Mouse (Mus musculus) midbrain, postnatal 0 days (tissue): ENCODE results near the gene Fam89b. TPM values are rescaled to one million over a fixed set of nuclear protein-coding genes. Genes with fewer than 3 reads are reported as not detected.

Experiments used
- ATAC-seq: fragments of 200-750 bp; cut with Nextera tagmentation; 2 replicates; pipeline ENCODE4 v1.8.0; 2017; ENCODE audit warnings: moderate number of reproducible peaks, mild to moderate bottlenecking, moderate TSS enrichment, moderate library complexity; ENCODE audit not compliant: low FRiP score
- DNase-seq: peaks from one replicate; pipeline ENCODE4 v3.0.0-alpha.2; 2015; ENCODE audit warnings: low spot score
- H3K27ac ChIP-seq: fragments of 300-500 bp; sonication (generic); 2 replicates; pipeline ENCODE4 v1.5.1; 2014; ENCODE audit warnings: low read depth, mild to moderate bottlenecking, low read length, mixed read lengths
- H3K27me3 ChIP-seq: fragments of 300-500 bp; sonication (generic); 2 replicates; pipeline ENCODE4 v1.6.1; 2014; ENCODE audit warnings: low read length, control low read depth, mixed read lengths; ENCODE audit not compliant: insufficient read depth
- H3K36me3 ChIP-seq: fragments of 300-500 bp; sonication (generic); 2 replicates; pipeline ENCODE4 v1.6.1; 2014; ENCODE audit warnings: low read length, control low read depth, mixed read lengths; ENCODE audit not compliant: insufficient read depth
- H3K4me1 ChIP-seq: fragments of 300-500 bp; sonication (generic); 2 replicates; pipeline ENCODE4 v1.6.1; 2014; ENCODE audit warnings: mild to moderate bottlenecking, control low read depth, antibody characterized with exemption, low read length, mixed read lengths; ENCODE audit not compliant: insufficient read depth
- H3K4me2 ChIP-seq: fragments of 300-500 bp; sonication (generic); 2 replicates; pipeline ENCODE4 v1.6.1; 2014; ENCODE audit warnings: low read depth, mild to moderate bottlenecking, low read length, mixed read lengths; ENCODE audit not compliant: poor library complexity, severe bottlenecking
- H3K4me3 ChIP-seq: fragments of 300-500 bp; sonication (generic); 2 replicates; pipeline ENCODE4 v1.5.1; 2014; ENCODE audit warnings: low read depth, mild to moderate bottlenecking, low read length, moderate library complexity
- H3K9ac ChIP-seq: fragments of 300-500 bp; sonication (generic); replicated peaks from 2 replicates; pipeline ENCODE4 v1.6.1; 2014; ENCODE audit warnings: mild to moderate bottlenecking, low read length, moderate library complexity, mixed read lengths; ENCODE audit not compliant: poor library complexity, severe bottlenecking
- H3K9me3 ChIP-seq: fragments of 300-500 bp; sonication (generic); 2 replicates; pipeline ENCODE4 v1.6.1; 2016; ENCODE audit warnings: low read length, control low read depth
- CTCF ChIP-seq: IDR thresholded peaks from 2 replicates; pipeline ENCODE4 v1.5.1; 2016; ENCODE audit warnings: antibody characterized with exemption, mild to moderate bottlenecking
- WGBS: fragments of 180-500 bp; shearing (Covaris S2); extraction: QIAGEN DNeasy Blood & Tissue Kit; methylation state at CpG from one replicate; pipeline ENCODE4 v1.1.7; 2014; 5-methylcytosine and 5-hydroxymethylcytosine counted together
- polyA plus RNA-seq: library from polyadenylated mRNA; unstranded; fragments of >200 nt; fragmentation: Nextera tagmentation; extraction: Ambion mirVana; gene quantifications from 2 replicates; pipeline ENCODE4 v1.2.1, GENCODE M21; 2015
- total RNA-seq: library from RNA; depleted of rRNA; stranded (reverse); fragments of >200 nt; gene quantifications from 2 replicates; pipeline ENCODE4 v1.2.3, GENCODE M21; 2014

The Fam89b gene
- total and polyA plus RNA-seq, 2 experiments from 2014 or later = 126 to 178 TPM

DNA sequence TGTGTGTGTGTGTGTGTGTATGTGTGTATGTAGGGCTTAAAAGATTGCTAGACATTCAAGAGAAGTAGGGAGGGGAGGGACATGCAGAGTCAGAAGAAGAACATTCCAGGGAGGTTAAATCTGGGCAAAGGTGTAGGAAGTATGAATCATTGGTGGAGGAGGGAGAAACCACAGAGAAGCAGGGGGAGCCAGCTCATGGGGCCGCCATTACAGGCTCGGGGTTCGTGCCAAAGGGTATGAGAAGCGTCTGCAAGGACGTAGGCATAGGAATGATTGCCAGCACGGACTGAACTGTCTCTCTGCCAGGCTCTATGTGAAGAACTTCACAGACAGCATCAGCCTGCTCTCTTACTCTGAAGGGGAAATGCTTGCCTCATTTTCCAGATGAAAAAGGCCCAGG is 20.0 kb upstream of the Fam89b start:
- H3K27me3 ChIP-seq = peaks cover 30% of the 10 kb centered on the region
- WGBS = 86% methylated on average over 6 of the region's 6 CpGs

GRCm38 (mm10) chr19:5746907-5747363 is 17.5 kb upstream of the Fam89b start:
- DNase-seq (no peak), ATAC-seq (no peak)
- H3K4me2 ChIP-seq = peak overlapping the region; percentile 59
- TF ChIP-seq CTCF = no peak
- H3K9ac ChIP-seq = no peak overlapping the region
- no peaks in the 10 kb centered on the region for H3K9me3 ChIP-seq
- peaks cover 27% of the 10 kb centered on the region for H3K27me3 ChIP-seq
- H3K4me1 ChIP-seq = 0 out of 2 replicates have a peak, but pooled peaks cover 8% of the 10 kb centered on the region
- peak overlapping the region; percentile 12; the same call in 1 of the 2 replicates for H3K4me3 ChIP-seq
- WGBS = 21% methylated on average over 12 of the region's 12 CpGs
- no peaks in the 10 kb centered on the region for H3K36me3 ChIP-seq
- no peak overlapping the region for H3K27ac ChIP-seq

More for the DNA sequence above, 20.0 kb upstream of the Fam89b start:
- ATAC-seq (no peak), DNase-seq (no peak)
- no peak overlapping the region for H3K4me3 ChIP-seq
- H3K4me1 ChIP-seq = 0 out of 2 replicates have a peak, but pooled peaks cover 8% of the 10 kb centered on the region
- no peaks in the 10 kb centered on the region for H3K36me3 ChIP-seq
- no peaks in the 10 kb centered on the region for H3K9me3 ChIP-seq
- H3K4me2 ChIP-seq = no peak overlapping the region
- H3K27ac ChIP-seq = no peak overlapping the region
- TF ChIP-seq CTCF = no peak
- no peak overlapping the region for H3K9ac ChIP-seq

DNA sequence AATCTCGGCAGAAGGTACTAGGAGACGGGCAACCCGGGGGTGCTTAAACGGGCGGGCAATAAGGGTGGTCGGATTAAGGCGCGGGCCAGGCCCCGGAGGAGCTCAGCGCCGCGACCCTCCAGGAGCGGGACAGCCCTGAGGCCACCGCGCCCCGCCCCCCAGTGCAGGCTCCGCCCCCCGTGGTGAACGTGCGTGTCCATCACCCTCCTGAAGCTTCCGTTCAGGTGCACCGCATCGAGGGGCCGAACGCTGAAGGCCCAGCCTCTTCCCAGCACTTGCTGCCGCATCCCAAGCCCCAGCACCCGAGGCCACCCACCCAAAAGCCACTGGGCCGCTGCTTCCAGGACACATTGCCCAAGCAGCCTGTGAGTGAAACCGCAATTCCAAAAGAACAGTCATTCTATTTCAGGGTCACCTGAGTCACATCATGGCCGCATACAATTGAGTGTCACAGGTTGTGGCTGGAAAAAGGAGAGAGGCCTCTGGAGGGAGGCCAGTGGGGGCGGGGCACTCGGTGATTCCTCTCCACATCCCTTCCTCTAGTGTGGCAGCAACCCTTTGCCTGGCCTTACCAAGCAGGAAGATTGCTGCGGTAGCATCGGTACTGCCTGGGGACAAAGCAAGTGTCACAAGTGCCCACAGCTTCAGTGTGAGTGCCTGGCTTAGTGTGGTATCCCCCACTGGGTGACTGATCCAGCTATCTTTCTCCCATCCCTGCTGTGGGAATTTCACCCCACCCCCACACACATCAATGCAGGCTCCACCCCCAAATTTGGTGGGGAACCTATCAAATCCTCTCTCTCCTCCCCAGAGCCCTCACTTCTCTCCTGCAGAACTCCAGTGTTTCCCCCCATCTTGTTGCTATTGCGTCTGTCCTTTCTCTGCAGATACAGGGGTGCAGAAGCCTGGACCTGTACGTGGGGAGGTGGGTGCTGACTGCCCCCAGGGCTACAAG is 16.6 kb upstream of the Fam89b start:
- Histone ChIP-seq H3K4me1 (0 out of 2 replicates have a peak, but pooled peaks cover 8% of the 10 kb centered on the region), H3K27ac (peak overlapping the region; percentile 19; the same call in 1 of the 2 replicates), H3K4me3 (peak overlapping the region; percentile 28), H3K36me3 (no peaks in the 10 kb centered on the region), H3K9ac (peak overlapping the region; percentile 59), H3K27me3 (peaks cover 23% of the 10 kb centered on the region), H3K4me2 (peak overlapping the region; percentile 59), H3K9me3 (no peaks in the 10 kb centered on the region)
- ATAC-seq (0 out of 2 replicates have a peak, but pooled peaks have one; percentile 33), DNase-seq (peak; percentile 69)
- no peak for TF ChIP-seq CTCF
- WGBS = 10% methylated on average over 32 of the region's 36 CpGs

DNA sequence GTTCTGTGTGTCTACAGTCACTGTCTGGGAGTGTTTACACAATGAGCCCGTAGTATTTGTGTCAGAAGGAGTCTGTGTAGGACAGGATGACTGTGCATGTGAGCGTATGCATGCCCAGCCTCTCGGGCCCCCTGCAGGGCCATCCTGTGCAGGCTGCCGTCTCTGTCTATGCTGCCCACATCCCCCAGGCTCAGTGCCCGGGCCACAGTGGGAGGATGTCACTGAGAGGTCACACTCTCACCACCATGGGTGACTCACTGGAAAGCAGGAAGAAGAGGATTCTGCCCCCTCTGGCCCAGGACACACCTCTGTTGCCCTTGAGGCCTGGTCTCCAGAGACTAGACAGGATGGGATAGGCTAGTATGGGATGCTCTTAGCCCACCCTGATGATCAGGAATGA is 14.1 kb upstream of the Fam89b start:
- 0 out of 2 replicates have a peak, but pooled peaks cover 8% of the 10 kb centered on the region for H3K4me1 ChIP-seq
- H3K9ac ChIP-seq = no peak overlapping the region
- no peak overlapping the region for H3K27ac ChIP-seq
- no peaks in the 10 kb centered on the region for H3K36me3 ChIP-seq
- peaks cover 11% of the 10 kb centered on the region; the same call in 1 of the 2 replicates for H3K27me3 ChIP-seq
- DNase-seq (no peak), ATAC-seq (no peak)
- TF ChIP-seq CTCF = no peak
- H3K4me3 ChIP-seq = no peak overlapping the region
- H3K4me2 ChIP-seq = no peak overlapping the region
- no peaks in the 10 kb centered on the region for H3K9me3 ChIP-seq
- 57% methylated on average over 5 of the region's 5 CpGs for WGBS

GRCm38 (mm10) chr19:5742241-5742641 is 12.8 kb upstream of the Fam89b start:
- TF ChIP-seq CTCF = no peak
- Histone ChIP-seq H3K27me3 (peaks cover 11% of the 10 kb centered on the region; the same call in 1 of the 2 replicates), H3K4me3 (peak overlapping the region; percentile 53)

More at GRCm38 (mm10) chr19:5742241-5742641, 12.8 kb upstream of the Fam89b start:
- 0 out of 2 replicates have a peak, but pooled peaks cover 8% of the 10 kb centered on the region for H3K4me1 ChIP-seq
- H3K4me2 ChIP-seq = peak overlapping the region; percentile 96
- DNase-seq (no peak), ATAC-seq (0 out of 2 replicates have a peak, but pooled peaks have one; percentile 18)
- H3K9me3 ChIP-seq = no peaks in the 10 kb centered on the region
- 3% methylated on average over 31 of the region's 32 CpGs for WGBS
- H3K9ac ChIP-seq = peak overlapping the region; percentile 68
- no peaks in the 10 kb centered on the region for H3K36me3 ChIP-seq
- peak overlapping the region; percentile 57; the same call in 1 of the 2 replicates for H3K27ac ChIP-seq
